Mouse (Mus musculus) spleen, adult 2 months (tissue): ENCODE measurements around the gene Psmc3.

Experiments
- CTCF ChIP-seq: fragments of 200-500 bp; IDR thresholded peaks from 2 replicates; pipeline ENCODE4 v1.5.1; 2011; ENCODE audit warnings: mild to moderate bottlenecking, inconsistent platforms; ENCODE audit not compliant: insufficient read depth, insufficient read length, insufficient replicate concordance; ENCODE audit errors: extremely low read depth
- POLR2A ChIP-seq: fragments of 200-500 bp; IDR thresholded peaks from 2 replicates; pipeline ENCODE4 v1.6.1; 2011; ENCODE audit warnings: low read depth, low read length, inconsistent platforms

DNA sequence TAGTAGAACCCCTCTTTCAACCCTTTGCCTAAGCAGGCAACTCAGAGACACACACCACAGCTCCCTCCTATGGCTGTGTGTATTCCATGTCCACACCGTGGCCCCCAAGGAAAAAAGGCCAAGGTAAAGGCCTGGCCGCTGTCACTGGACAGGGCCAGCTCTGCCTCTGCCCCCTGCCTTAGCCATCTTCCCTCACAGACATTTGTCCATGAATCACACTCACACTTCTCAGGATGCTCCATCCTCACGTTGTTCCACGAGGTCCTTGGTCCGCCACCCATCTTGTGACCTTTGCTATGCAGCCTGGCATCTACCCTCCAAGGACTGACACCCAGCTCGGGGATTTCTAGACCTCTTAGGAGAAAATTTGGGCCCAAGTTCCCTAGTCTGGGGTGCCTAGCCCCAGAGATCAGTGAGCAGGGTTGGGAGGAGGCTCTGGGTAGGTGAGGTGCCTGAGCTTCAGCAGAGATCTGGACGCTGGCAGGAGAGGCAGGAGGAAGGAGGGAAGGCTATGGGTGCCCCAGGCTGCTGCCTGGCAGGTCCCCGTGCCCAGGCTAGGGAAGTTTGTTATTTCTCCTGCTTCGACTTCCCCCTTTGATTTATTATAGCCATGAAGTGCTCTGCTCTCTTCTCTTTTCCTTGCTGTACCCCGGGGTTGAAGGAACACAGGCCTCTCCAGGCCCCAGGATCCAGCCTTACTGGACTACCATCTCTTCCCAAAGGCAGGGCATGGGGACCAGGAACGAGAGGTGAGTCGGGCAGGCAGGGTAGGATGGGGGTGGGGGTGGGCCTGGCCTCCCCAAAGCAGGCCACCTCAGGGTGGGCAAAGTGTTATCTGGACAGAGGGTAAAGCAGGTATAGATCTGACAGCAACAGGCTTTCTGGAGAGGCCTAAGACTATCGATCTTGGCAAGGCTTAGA lies 28.2 kb downstream of the Psmc3 start, which contains the start of gene Spi1:
- no peak for TF ChIP-seq CTCF
- TF ChIP-seq POLR2A: no peak
